Mouse (Mus musculus) neural tube, embryonic 12.5 days (tissue): ENCODE measurements around the gene Cntd1. TPM values are rescaled to one million over a fixed set of nuclear protein-coding genes. Genes with fewer than 3 reads are reported as not detected.
A peak's percentile ranks its signal among the peaks of the same experiment; 100 is the strongest.

Experiments
- ATAC-seq: fragments of 200-750 bp; cut with Nextera tagmentation; 2 replicates; pipeline ENCODE4 v1.8.0; 2017; ENCODE audit warnings: low read depth, mild to moderate bottlenecking, moderate TSS enrichment, moderate library complexity; ENCODE audit not compliant: low FRiP score
- H3K27ac ChIP-seq: fragments of 300-500 bp; sonication (generic); 2 replicates; pipeline ENCODE4 v1.5.1; 2016
- H3K27me3 ChIP-seq: fragments of 300-500 bp; sonication (generic); replicated peaks from 2 replicates; pipeline ENCODE4 v1.6.1; 2016; ENCODE audit warnings: mild to moderate bottlenecking
- H3K36me3 ChIP-seq: fragments of 300-500 bp; sonication (generic); 2 replicates; pipeline ENCODE4 v1.6.1; 2016; ENCODE audit warnings: mild to moderate bottlenecking
- H3K4me1 ChIP-seq: fragments of 300-500 bp; sonication (generic); 2 replicates; pipeline ENCODE4 v1.6.1; 2016
- H3K4me2 ChIP-seq: fragments of 300-500 bp; sonication (generic); replicated peaks from 2 replicates; pipeline ENCODE4 v1.6.1; 2016; ENCODE audit warnings: mild to moderate bottlenecking
- H3K4me3 ChIP-seq: fragments of 300-500 bp; sonication (generic); 2 replicates; pipeline ENCODE4 v1.5.1; 2016
- H3K9ac ChIP-seq: fragments of 300-500 bp; sonication (generic); 2 replicates; pipeline ENCODE4 v1.6.1; 2016; ENCODE audit warnings: mild to moderate bottlenecking
- H3K9me3 ChIP-seq: fragments of 300-500 bp; sonication (generic); 2 replicates; pipeline ENCODE4 v1.6.1; 2016; ENCODE audit warnings: mild to moderate bottlenecking
- WGBS: fragments of 180-500 bp; shearing (Covaris S2); methylation state at CpG from one replicate; pipeline ENCODE4 v1.1.7; 2016; 5-methylcytosine and 5-hydroxymethylcytosine counted together
- polyA plus RNA-seq: library from polyadenylated mRNA; unstranded; fragments of >200 nt; fragmentation: Nextera tagmentation; extraction: Ambion mirVana; gene quantifications from 2 replicates; pipeline ENCODE4 v1.2.1, GENCODE M21; 2016

Gene Cntd1
- polyA plus RNA-seq, 1 experiment from 2014 or later = 1.1 TPM

DNA sequence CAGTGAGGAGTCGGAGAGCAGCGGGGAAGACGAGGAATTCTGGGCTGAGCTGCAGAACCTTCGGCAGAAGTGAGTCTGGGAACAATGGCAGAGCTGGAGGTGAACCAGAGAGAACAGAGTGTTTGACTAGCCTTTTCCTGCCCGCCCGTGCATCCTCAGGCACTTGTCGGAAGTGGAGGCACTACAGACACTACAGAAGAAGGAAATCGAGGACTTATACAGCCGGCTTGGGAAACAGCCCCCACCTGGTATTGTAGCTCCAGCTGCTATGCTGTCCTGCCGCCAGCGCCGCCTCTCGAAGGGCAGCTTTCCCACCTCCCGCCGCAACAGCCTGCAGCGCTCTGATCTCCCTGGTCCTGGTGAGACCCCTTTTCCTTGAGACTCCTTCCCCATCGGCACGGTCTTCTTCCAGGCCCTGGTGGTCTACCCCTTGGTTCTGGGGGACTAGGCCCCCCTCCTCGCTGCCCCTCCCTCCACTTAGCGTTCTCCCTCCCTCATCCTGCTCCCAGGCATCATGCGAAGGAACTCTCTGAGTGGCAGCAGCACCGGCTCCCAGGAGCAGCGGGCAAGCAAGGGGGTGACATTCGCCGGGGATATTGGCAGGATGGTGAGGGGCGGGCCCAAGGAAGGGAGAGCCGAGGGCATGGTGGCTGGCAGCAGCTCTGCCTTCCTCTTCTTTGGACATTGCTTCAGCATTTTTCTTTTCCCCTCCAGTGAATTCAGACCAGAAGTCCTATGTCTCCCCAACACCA lies 2.3 kb upstream of the Cntd1 start:
- Histone ChIP-seq H3K27me3 (no peaks in the 10 kb centered on the region), H3K4me1 (peaks cover 24% of the 10 kb centered on the region), H3K4me3 (0 out of 2 replicates have a peak overlapping the region, but pooled peaks have one; percentile 1), H3K36me3 (0 out of 2 replicates have a peak, but pooled peaks cover 6% of the 10 kb centered on the region), H3K9ac (peak overlapping the region; percentile 40), H3K27ac (no peak overlapping the region), H3K4me2 (peak overlapping the region; percentile 93), H3K9me3 (no peaks in the 10 kb centered on the region)
- 29% methylated on average over 27 of the region's 27 CpGs for WGBS
- ATAC-seq = no peak

DNA sequence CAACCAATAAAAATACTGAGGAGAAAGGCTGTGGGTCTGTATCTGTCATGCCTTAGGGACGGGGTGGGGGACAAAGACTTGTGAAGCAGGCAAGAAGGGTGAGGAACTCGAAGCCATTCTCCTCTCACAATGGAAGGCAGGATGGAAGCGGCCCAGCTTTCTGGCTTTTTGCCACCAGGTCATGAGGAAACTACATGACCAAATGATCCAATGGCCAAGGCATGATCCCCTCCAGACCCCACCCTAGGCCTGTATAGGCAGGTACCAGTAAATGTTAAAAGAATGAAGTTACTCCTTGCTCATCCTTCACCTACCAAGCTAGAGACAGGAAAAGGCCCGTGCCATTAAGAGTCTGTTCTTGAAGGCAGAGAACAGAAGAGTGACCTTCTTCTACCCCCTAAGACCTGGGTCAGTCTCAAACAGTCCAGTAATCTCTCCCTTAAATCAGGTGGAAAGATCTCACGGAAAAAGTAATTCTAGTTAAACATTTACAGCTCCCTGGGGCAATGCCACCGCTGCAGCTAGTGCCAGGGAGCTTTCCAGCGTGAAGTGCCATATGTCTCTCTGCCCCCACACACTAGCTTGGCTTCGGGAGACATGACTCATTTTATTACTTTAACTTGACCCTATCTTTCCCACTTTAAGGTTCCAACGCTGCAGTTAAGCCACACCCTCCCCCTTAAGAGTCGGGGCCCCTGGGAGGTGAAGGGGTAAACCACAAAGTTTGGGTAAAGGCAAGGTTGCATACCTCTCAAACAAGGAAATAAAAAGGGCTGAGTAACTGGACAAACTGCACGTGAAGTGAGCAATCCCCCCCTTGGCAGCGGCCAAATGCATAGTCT lies 1.2 kb upstream of the Cntd1 start:
- peak overlapping the region; percentile 93 for H3K4me2 ChIP-seq
- WGBS = 65% methylated on average over 12 of the region's 12 CpGs
- no peak for ATAC-seq

GRCm38 (mm10) chr11:101279193-101279569 lies 369 bp downstream of the Cntd1 start:
- no peaks in the 10 kb centered on the region for H3K9me3 ChIP-seq
- H3K27ac ChIP-seq = no peak overlapping the region
- 0 out of 2 replicates have a peak, but pooled peaks cover 6% of the 10 kb centered on the region for H3K36me3 ChIP-seq
- peaks cover 24% of the 10 kb centered on the region for H3K4me1 ChIP-seq
- ATAC-seq = peak; percentile 22; the same call in 1 of the 2 replicates
- peak overlapping the region; percentile 93 for H3K4me2 ChIP-seq
- 64% methylated on average over 14 of the region's 14 CpGs for WGBS
- H3K9ac ChIP-seq = no peak overlapping the region
- peak overlapping the region; percentile 73 for H3K4me3 ChIP-seq
- H3K27me3 ChIP-seq = no peaks in the 10 kb centered on the region

More for the DNA sequence above, 1.2 kb upstream of the Cntd1 start:
- no peaks in the 10 kb centered on the region for H3K27me3 ChIP-seq
- H3K4me1 ChIP-seq = peaks cover 24% of the 10 kb centered on the region
- 0 out of 2 replicates have a peak, but pooled peaks cover 6% of the 10 kb centered on the region for H3K36me3 ChIP-seq
- H3K9ac ChIP-seq = peak overlapping the region; percentile 73
- no peak overlapping the region for H3K27ac ChIP-seq
- peak overlapping the region; percentile 73 for H3K4me3 ChIP-seq
- no peaks in the 10 kb centered on the region for H3K9me3 ChIP-seq

- Histone ChIP-seq H3K27me3 (no peaks in the 10 kb centered on the region), H3K9me3 (no peaks in the 10 kb centered on the region), H3K4me1 (peaks cover 24% of the 10 kb centered on the region), H3K27ac (no peak overlapping the region), H3K4me3 (no peak overlapping the region), H3K9ac (no peak overlapping the region), H3K4me2 (no peak overlapping the region), H3K36me3 (0 out of 2 replicates have a peak, but pooled peaks cover 8% of the 10 kb centered on the region)
- 35% methylated on average over 7 of the region's 7 CpGs for WGBS
- ATAC-seq = no peak
Measured at GRCm38 (mm10) chr11:101280837-101281236, 2.0 kb downstream of the Cntd1 start.

DNA sequence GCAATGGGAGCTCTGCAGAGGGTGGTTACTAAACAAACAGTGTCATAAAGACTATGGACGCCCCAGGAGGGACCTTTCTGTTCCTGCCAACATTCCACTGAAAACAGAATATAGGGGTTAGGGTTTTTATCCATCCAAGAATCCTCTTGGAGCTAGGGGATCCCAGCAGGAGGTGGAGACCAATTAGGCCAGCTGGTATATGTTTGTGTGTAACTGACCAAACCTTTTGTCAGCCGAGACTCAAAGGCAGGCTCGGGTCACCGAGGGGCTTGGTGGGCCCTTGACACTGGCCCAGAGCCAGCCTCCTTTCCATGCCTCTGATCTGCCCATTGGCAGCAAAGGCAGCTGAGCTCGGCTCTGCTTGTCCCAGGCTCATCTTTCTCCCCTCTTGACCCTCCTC lies 4.1 kb downstream of the Cntd1 start:
- Histone ChIP-seq H3K4me1 (peaks cover 5% of the 10 kb centered on the region), H3K4me2 (no peak overlapping the region), H3K36me3 (peaks cover 9% of the 10 kb centered on the region; the same call in 1 of the 2 replicates), H3K4me3 (no peak overlapping the region), H3K27me3 (no peaks in the 10 kb centered on the region), H3K9ac (no peak overlapping the region), H3K27ac (no peak overlapping the region), H3K9me3 (no peaks in the 10 kb centered on the region)
- 12% methylated on average over 5 of the region's 5 CpGs for WGBS
- ATAC-seq = no peak

- Histone ChIP-seq H3K27ac (no peak overlapping the region), H3K36me3 (peaks cover 15% of the 10 kb centered on the region), H3K9ac (no peak overlapping the region), H3K4me3 (no peak overlapping the region), H3K4me2 (no peak overlapping the region), H3K9me3 (no peaks in the 10 kb centered on the region), H3K27me3 (no peaks in the 10 kb centered on the region), H3K4me1 (no peaks in the 10 kb centered on the region)
- WGBS = 73% methylated on average over 4 of the region's 4 CpGs
- ATAC-seq = no peak
Measured at GRCm38 (mm10) chr11:101283805-101284204, 5.0 kb downstream of the Cntd1 start.

- no peak overlapping the region for H3K4me2 ChIP-seq
- no peak overlapping the region for H3K9ac ChIP-seq
- H3K4me1 ChIP-seq = no peaks in the 10 kb centered on the region
- H3K27ac ChIP-seq = no peak overlapping the region
- no peak for ATAC-seq
- no peak overlapping the region for H3K4me3 ChIP-seq
- no peaks in the 10 kb centered on the region for H3K9me3 ChIP-seq
- no peaks in the 10 kb centered on the region for H3K27me3 ChIP-seq
- WGBS = 87% methylated on average over 9 of the region's 9 CpGs
- peaks cover 49% of the 10 kb centered on the region for H3K36me3 ChIP-seq
Measured at GRCm38 (mm10) chr11:101287306-101287705, 8.5 kb downstream of the Cntd1 start.

- no peaks in the 10 kb centered on the region for H3K4me1 ChIP-seq
- H3K27me3 ChIP-seq = no peaks in the 10 kb centered on the region
- H3K4me2 ChIP-seq = no peak overlapping the region
- ATAC-seq = no peak
- no peak overlapping the region for H3K27ac ChIP-seq
- 95% methylated on average over 8 of the region's 8 CpGs for WGBS
- peaks cover 80% of the 10 kb centered on the region for H3K36me3 ChIP-seq
- H3K9me3 ChIP-seq = no peaks in the 10 kb centered on the region
- no peak overlapping the region for H3K9ac ChIP-seq
- no peak overlapping the region for H3K4me3 ChIP-seq
Measured at GRCm38 (mm10) chr11:101291231-101291630, 12.4 kb downstream of the Cntd1 start.

GRCm38 (mm10) chr11:101295191-101295590 lies 16.4 kb downstream of the Cntd1 start:
- WGBS = 89% methylated on average over 8 of the region's 8 CpGs
- H3K9ac ChIP-seq = no peak overlapping the region
- no peak for ATAC-seq
- H3K27ac ChIP-seq = no peak overlapping the region
- H3K9me3 ChIP-seq = no peaks in the 10 kb centered on the region
- no peak overlapping the region for H3K4me2 ChIP-seq
- H3K36me3 ChIP-seq = peaks cover 71% of the 10 kb centered on the region
- no peaks in the 10 kb centered on the region for H3K4me1 ChIP-seq
- H3K27me3 ChIP-seq = no peaks in the 10 kb centered on the region
- no peak overlapping the region for H3K4me3 ChIP-seq

GRCm38 (mm10) chr11:101300881-101301280 lies 22.1 kb downstream of the Cntd1 start:
- Histone ChIP-seq H3K27me3 (no peaks in the 10 kb centered on the region), H3K4me3 (peak overlapping the region; percentile 79), H3K4me1 (peaks cover 13% of the 10 kb centered on the region), H3K4me2 (peak overlapping the region; percentile 97), H3K36me3 (peaks cover 16% of the 10 kb centered on the region), H3K27ac (no peak overlapping the region), H3K9ac (peak overlapping the region; percentile 83), H3K9me3 (no peaks in the 10 kb centered on the region)
- ATAC-seq = no peak
- 69% methylated on average over 7 of the region's 7 CpGs for WGBS

DNA sequence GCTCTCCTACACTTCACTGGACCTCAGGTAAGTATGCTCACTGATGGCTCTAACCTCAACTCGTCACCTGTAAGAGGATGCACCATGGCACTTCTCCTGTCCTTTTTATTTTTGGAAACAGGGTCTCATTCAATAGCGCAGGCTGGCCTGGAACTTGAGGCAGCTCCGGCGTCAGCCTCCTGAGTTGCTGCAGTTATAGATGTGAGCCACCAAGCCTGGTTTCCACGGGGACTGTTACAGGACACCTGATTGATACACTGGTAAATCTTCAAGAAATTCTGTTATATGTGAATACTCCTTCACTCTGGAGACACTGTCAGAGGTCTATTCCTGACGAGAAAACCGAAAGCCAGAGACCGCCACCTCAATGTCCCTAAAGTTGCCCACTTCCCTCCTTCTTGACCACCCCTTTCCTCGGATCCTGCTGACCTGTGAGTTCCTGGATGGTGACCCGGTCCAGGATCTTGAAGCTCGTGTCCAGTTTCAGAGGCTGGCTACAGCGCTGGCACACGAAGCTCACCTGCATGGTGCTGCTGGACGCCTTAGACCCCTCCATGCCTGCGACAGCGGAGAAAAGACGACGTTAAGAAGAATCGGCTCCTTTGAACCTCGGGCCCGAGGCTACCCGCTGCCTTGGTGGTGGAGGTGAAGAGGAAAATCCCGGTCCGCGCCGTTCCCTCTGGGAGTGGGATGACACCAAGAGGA lies 22.6 kb downstream of the Cntd1 start:
- H3K4me3 ChIP-seq = peak overlapping the region; percentile 79
- no peaks in the 10 kb centered on the region for H3K27me3 ChIP-seq
- 15% methylated on average over 26 of the region's 26 CpGs for WGBS
- H3K9me3 ChIP-seq = no peaks in the 10 kb centered on the region
- H3K9ac ChIP-seq = peak overlapping the region; percentile 83
- H3K36me3 ChIP-seq = peaks cover 16% of the 10 kb centered on the region
- H3K27ac ChIP-seq = no peak overlapping the region
- peak overlapping the region; percentile 97 for H3K4me2 ChIP-seq
- 0 out of 2 replicates have a peak, but pooled peaks have one; percentile 13 for ATAC-seq
- H3K4me1 ChIP-seq = peaks cover 13% of the 10 kb centered on the region
